Mouse (Mus musculus): ENCODE measurements around the gene Adcy7.

DNA sequence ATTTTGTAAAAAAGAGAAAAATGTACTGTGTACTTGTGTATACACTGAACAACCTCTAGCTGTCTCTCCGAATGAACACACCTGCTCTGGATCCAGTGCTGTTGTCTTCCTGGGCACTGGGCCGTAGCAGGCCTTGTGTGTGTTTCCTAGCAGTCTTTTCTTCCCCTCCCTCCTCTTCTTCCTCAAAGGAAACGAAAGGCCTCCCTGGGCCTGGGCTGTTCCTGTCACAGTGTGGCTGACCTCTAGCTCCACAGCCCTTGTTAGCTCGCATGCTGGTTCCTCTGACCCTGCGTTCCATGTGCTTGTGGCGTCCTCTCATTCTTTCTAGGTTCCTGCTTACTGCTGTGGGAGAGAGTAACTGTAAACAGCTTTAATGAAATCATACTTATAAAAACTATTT lies 14.2 kb upstream of the Adcy7 start:
- TF ChIP-seq CTCF (IDR thresholded peaks at IDR 0.05; ENCODE audit: borderline replicate concordance, insufficient read depth, low read depth, low read length) (no peak), POLR2A (IDR thresholded peaks at IDR 0.05; ENCODE audit: borderline replicate concordance, insufficient read depth, low read length) (no peak)

Data from cerebellum, adult 2 months (tissue).